Mouse (Mus musculus): ENCODE measurements around the gene Mettl27. TPM values are rescaled to one million over a fixed set of nuclear protein-coding genes. Genes with fewer than 3 reads are reported as not detected.

The Mettl27 gene
- polyA plus RNA-seq, 1 experiment from 2014 or later, result 29.6 TPM

DNA sequence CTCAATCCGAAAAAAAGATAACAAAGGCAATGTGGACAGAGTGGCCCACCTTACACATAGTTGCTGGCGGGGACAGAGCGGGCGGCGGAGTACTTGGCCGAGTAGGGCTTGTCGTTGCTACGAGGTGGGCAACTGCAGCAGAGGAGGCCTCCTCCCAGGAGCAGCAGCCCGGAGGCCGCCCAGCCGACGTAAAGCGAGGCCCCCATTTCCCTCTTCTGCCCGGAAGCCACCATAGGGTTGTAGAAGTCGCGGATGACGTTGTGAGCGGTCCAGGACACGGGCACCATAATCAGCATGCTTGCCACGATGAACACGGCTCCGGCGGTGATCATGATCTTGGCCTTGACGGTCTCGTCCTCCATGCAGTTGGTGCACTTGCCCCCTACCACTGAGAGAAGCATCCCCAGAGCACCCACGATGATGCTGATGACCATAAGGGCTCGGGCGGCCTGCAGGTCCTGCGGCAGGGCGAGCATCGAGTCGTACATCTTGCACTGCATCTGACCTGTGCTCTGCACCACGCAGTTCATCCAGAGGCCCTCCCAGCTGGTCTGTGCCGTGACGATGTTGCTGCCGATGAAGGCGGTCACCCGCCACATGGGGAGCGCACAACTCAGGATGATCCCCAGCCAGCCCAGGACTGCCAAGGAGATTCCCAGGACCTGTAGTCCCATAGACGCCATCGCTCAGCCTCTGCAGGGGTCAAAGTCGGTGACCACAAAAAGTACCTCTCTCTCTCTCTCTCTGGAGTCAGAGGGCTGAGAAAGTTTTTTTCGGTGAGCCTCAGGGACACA is 14.1 kb downstream of the Mettl27 start:
- Histone ChIP-seq H3K27ac (ENCODE audit: low read length) (peak overlapping the region; percentile 86), H3K36me3 (ENCODE audit: insufficient read depth, low read length) (no peaks in the 10 kb centered on the region), H3K9me3 (ENCODE audit: low read length) (no peaks in the 10 kb centered on the region), H3K4me2 (replicated peaks; ENCODE audit: low read depth, low read length) (peak overlapping the region; percentile 44), H3K4me1 (ENCODE audit: insufficient read depth, low read length) (peaks cover 21% of the 10 kb centered on the region), H3K27me3 (ENCODE audit: insufficient read depth, low read length) (peaks cover 19% of the 10 kb centered on the region), H3K4me3 (ENCODE audit: low read length) (peak overlapping the region; percentile 49), H3K9ac (replicated peaks; ENCODE audit: low read length) (peak overlapping the region; percentile 71)
- WGBS, result 19% methylated on average over 43 of the region's 43 CpGs
- peak; percentile 36 for ATAC-seq (ENCODE audit: low FRiP score, low TSS enrichment)

- peak; percentile 62 for ATAC-seq (ENCODE audit: low FRiP score, low TSS enrichment)
- H3K36me3 ChIP-seq (ENCODE audit: insufficient read depth, low read length), result no peaks in the 10 kb centered on the region
- H3K4me3 ChIP-seq (ENCODE audit: low read length), result peak within 1 kb of the TSS; percentile 49
- H3K4me1 ChIP-seq (ENCODE audit: insufficient read depth, low read length), result peaks cover 27% of the 10 kb centered on the region
- peak within 1 kb of the TSS; percentile 44 for H3K4me2 ChIP-seq (replicated peaks; ENCODE audit: low read depth, low read length)
- H3K27me3 ChIP-seq (ENCODE audit: insufficient read depth, low read length), result peaks cover 19% of the 10 kb centered on the region
- peak within 1 kb of the TSS; percentile 86 for H3K27ac ChIP-seq (ENCODE audit: low read length)
- WGBS, result 8% methylated on average over 11 of the region's 11 CpGs
- no peaks in the 10 kb centered on the region for H3K9me3 ChIP-seq (ENCODE audit: low read length)
- peak within 1 kb of the TSS; percentile 71 for H3K9ac ChIP-seq (replicated peaks; ENCODE audit: low read length)
These were observed 14.7 kb downstream of the Mettl27 start, which contains the start of gene Cldn4 for GRCm38 (mm10) chr5:134946857-134947255. Gene Cldn4 (minus strand): TSS chr5:134946934.

DNA sequence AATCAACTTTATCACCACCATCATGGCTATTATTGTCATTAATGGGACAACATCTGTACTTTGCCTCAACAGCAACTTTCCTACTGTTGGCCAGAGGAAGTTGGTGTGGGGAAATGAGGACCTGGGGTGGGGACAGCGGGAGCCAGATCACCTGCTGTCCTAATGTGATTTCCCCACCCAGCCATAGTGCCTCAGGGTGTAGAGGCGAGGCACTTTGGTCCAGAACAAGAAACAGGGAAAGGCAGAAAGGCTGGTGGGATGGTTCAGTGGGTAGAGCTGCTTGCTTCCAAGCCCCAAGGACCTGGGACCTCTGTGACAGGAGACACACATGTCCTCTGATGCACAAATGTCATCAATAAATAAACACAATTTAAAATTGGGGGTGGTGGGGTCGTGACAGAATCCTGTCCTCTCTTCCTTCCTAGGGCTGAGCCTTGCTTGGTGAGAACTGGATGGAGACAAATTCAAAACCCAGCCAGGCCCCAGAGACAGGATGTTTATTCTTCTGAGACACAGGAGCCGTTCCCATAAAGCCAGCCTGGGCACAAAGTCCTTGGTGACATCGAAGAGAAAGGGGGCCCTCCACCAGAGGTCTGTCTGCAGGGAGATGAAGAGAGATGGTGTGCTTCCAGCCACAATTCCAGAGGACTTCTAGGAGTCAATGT is 15.4 kb downstream of the Mettl27 start:
- WGBS, result 53% methylated on average over 5 of the region's 5 CpGs
- Histone ChIP-seq H3K4me1 (ENCODE audit: insufficient read depth, low read length) (peaks cover 23% of the 10 kb centered on the region), H3K27ac (ENCODE audit: low read length) (peak overlapping the region; percentile 83), H3K9ac (replicated peaks; ENCODE audit: low read length) (peak overlapping the region; percentile 35; the same call in 1 of the 2 replicates), H3K36me3 (ENCODE audit: insufficient read depth, low read length) (no peaks in the 10 kb centered on the region), H3K4me2 (replicated peaks; ENCODE audit: low read depth, low read length) (peak overlapping the region; percentile 44), H3K27me3 (ENCODE audit: insufficient read depth, low read length) (peaks cover 19% of the 10 kb centered on the region), H3K4me3 (ENCODE audit: low read length) (0 out of 2 replicates have a peak overlapping the region, but pooled peaks have one; percentile 3), H3K9me3 (ENCODE audit: low read length) (no peaks in the 10 kb centered on the region)
- no peak for ATAC-seq (ENCODE audit: low FRiP score, low TSS enrichment)

GRCm38 (mm10) chr5:134948085-134948439 is 15.9 kb downstream of the Mettl27 start:
- H3K4me2 ChIP-seq (replicated peaks; ENCODE audit: low read depth, low read length), result no peak overlapping the region
- ATAC-seq (ENCODE audit: low FRiP score, low TSS enrichment), result no peak
- no peak overlapping the region for H3K4me3 ChIP-seq (ENCODE audit: low read length)
- H3K9ac ChIP-seq (replicated peaks; ENCODE audit: low read length), result no peak overlapping the region
- H3K27me3 ChIP-seq (ENCODE audit: insufficient read depth, low read length), result peaks cover 19% of the 10 kb centered on the region
- H3K36me3 ChIP-seq (ENCODE audit: insufficient read depth, low read length), result no peaks in the 10 kb centered on the region
- H3K27ac ChIP-seq (ENCODE audit: low read length), result no peak overlapping the region
- 59% methylated on average over 4 of the region's 4 CpGs for WGBS
- H3K4me1 ChIP-seq (ENCODE audit: insufficient read depth, low read length), result peaks cover 23% of the 10 kb centered on the region
- H3K9me3 ChIP-seq (ENCODE audit: low read length), result no peaks in the 10 kb centered on the region

DNA sequence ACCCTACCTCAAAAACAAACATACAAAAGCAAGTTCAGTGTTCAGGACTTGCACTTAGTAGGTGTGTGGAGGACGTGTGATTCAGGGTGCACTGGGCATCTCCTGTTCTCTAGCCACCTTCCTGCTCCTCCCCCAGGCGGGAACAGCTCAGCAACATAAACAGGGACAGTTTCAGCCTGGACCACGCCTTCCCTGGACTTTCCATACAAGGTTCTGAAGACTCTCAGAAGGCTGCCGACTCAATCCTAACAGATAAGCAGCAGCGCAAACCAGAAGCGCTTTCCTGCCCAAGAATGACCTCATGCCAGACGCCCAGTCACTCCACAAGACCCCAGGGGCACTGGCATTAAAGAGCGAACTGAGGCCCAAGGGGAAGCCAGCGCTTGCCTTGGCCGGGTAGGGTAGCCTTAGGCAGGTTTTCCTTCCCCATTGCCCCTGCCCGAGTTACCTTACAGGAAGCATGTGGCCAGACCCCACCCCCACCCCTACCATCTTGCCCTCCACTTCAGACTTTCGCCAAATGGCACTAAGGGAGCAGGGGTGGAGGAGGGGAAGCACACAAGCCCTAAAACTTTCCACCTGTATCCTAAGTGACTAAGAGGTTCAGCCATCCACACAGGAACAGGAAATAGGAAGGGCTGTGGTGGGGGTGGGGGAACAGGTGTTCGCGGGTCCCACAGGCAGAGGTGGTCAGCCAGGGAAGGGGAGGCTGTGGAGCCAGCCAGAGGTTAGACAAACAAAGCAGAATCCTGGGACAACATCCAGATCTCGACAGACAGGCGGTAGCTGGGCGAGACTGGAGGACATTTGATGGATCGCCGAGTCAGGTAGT is 19.1 kb downstream of the Mettl27 start:
- H3K9ac ChIP-seq (replicated peaks; ENCODE audit: low read length), result peak overlapping the region; percentile 55
- H3K4me2 ChIP-seq (replicated peaks; ENCODE audit: low read depth, low read length), result peak overlapping the region; percentile 45
- H3K4me1 ChIP-seq (ENCODE audit: insufficient read depth, low read length), result peaks cover 23% of the 10 kb centered on the region
- H3K27me3 ChIP-seq (ENCODE audit: insufficient read depth, low read length), result peaks cover 9% of the 10 kb centered on the region
- H3K9me3 ChIP-seq (ENCODE audit: low read length), result no peaks in the 10 kb centered on the region
- peak overlapping the region; percentile 20 for H3K4me3 ChIP-seq (ENCODE audit: low read length)
- H3K27ac ChIP-seq (ENCODE audit: low read length), result peak overlapping the region; percentile 90
- WGBS, result 10% methylated on average over 19 of the region's 19 CpGs
- ATAC-seq (ENCODE audit: low FRiP score, low TSS enrichment), result peak; percentile 56
- no peaks in the 10 kb centered on the region for H3K36me3 ChIP-seq (ENCODE audit: insufficient read depth, low read length)

DNA sequence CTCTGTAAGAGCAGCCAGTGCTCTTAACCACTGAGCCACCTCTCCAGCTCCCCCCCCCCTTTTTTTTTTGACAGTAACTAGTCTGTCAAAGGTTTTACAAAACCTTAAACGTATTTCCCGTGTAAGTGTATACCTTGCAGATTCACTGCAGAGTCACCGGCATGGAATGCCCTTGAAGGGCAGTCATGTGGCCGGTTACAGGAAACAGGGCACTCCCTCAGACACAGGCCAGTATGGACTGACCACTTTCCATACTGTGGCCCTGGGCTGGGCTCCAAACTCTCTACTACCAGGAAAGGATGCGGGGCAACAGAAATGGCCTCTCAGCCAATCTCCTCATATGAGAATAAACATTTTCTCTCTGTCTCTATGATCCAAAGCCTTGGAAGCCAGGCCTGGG is 23.3 kb downstream of the Mettl27 start:
- ATAC-seq (ENCODE audit: low FRiP score, low TSS enrichment), result no peak
- H3K9ac ChIP-seq (replicated peaks; ENCODE audit: low read length), result no peak overlapping the region
- peaks cover 11% of the 10 kb centered on the region for H3K4me1 ChIP-seq (ENCODE audit: insufficient read depth, low read length)
- H3K4me2 ChIP-seq (replicated peaks; ENCODE audit: low read depth, low read length), result no peak overlapping the region
- no peaks in the 10 kb centered on the region for H3K36me3 ChIP-seq (ENCODE audit: insufficient read depth, low read length)
- H3K9me3 ChIP-seq (ENCODE audit: low read length), result no peaks in the 10 kb centered on the region
- no peak overlapping the region for H3K4me3 ChIP-seq (ENCODE audit: low read length)
- H3K27ac ChIP-seq (ENCODE audit: low read length), result no peak overlapping the region
- no peaks in the 10 kb centered on the region for H3K27me3 ChIP-seq (ENCODE audit: insufficient read depth, low read length)
- WGBS, result 43% methylated on average over 5 of the region's 5 CpGs

GRCm38 (mm10) chr5:134959114-134959513 is 26.9 kb downstream of the Mettl27 start:
- 0 out of 2 replicates have a peak, but pooled peaks have one; percentile 35 for ATAC-seq (ENCODE audit: low FRiP score, low TSS enrichment)
- Histone ChIP-seq H3K4me3 (ENCODE audit: low read length) (no peak overlapping the region), H3K4me1 (ENCODE audit: insufficient read depth, low read length) (no peaks in the 10 kb centered on the region), H3K9ac (replicated peaks; ENCODE audit: low read length) (no peak overlapping the region), H3K9me3 (ENCODE audit: low read length) (no peaks in the 10 kb centered on the region), H3K4me2 (replicated peaks; ENCODE audit: low read depth, low read length) (no peak overlapping the region), H3K27ac (ENCODE audit: low read length) (no peak overlapping the region), H3K36me3 (ENCODE audit: insufficient read depth, low read length) (no peaks in the 10 kb centered on the region), H3K27me3 (ENCODE audit: insufficient read depth, low read length) (no peaks in the 10 kb centered on the region)
- 58% methylated on average over 7 of the region's 7 CpGs for WGBS

DNA sequence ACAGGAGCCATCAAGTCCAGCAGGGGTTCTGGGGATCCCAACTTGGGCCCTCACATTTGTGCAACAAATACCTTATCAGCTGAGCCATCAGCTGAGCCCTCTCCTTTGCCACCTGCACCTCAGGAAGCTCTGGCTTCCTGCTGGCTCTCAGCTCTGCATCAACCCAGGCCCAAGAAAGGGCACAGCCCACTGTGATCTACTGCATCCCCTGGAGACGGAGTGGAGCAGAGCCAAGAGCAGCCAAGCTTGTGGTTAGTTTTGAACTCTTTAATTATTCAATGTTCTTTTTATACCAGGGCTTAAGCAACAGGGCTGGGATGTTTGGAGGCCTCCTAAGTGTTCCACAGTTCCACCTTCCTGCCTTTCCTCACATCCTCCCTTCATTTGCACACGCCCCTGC is 28.3 kb downstream of the Mettl27 start:
- H3K4me1 ChIP-seq (ENCODE audit: insufficient read depth, low read length), result no peaks in the 10 kb centered on the region
- no peaks in the 10 kb centered on the region for H3K27me3 ChIP-seq (ENCODE audit: insufficient read depth, low read length)
- no peak for ATAC-seq (ENCODE audit: low FRiP score, low TSS enrichment)
- WGBS, result 70% methylated on average over 2 of the region's 2 CpGs
- H3K4me2 ChIP-seq (replicated peaks; ENCODE audit: low read depth, low read length), result no peak overlapping the region
- H3K9ac ChIP-seq (replicated peaks; ENCODE audit: low read length), result no peak overlapping the region
- 0 out of 2 replicates have a peak overlapping the region, but pooled peaks have one; percentile 10 for H3K27ac ChIP-seq (ENCODE audit: low read length)
- no peak overlapping the region for H3K4me3 ChIP-seq (ENCODE audit: low read length)
- no peaks in the 10 kb centered on the region for H3K36me3 ChIP-seq (ENCODE audit: insufficient read depth, low read length)
- no peaks in the 10 kb centered on the region for H3K9me3 ChIP-seq (ENCODE audit: low read length)

GRCm38 (mm10) chr5:134961519-134961918 is 29.4 kb downstream of the Mettl27 start:
- H3K27ac ChIP-seq (ENCODE audit: low read length), result no peak overlapping the region
- no peak overlapping the region for H3K4me2 ChIP-seq (replicated peaks; ENCODE audit: low read depth, low read length)
- no peaks in the 10 kb centered on the region for H3K27me3 ChIP-seq (ENCODE audit: insufficient read depth, low read length)
- H3K4me3 ChIP-seq (ENCODE audit: low read length), result no peak overlapping the region
- peaks cover 5% of the 10 kb centered on the region; the same call in 1 of the 2 replicates for H3K4me1 ChIP-seq (ENCODE audit: insufficient read depth, low read length)
- no peak overlapping the region for H3K9ac ChIP-seq (replicated peaks; ENCODE audit: low read length)
- no peaks in the 10 kb centered on the region for H3K9me3 ChIP-seq (ENCODE audit: low read length)
- WGBS, result 88% methylated on average over 2 of the region's 2 CpGs
- no peaks in the 10 kb centered on the region for H3K36me3 ChIP-seq (ENCODE audit: insufficient read depth, low read length)
- no peak for ATAC-seq (ENCODE audit: low FRiP score, low TSS enrichment)
